Mouse (Mus musculus): ENCODE measurements around the gene Myl4.
A peak's percentile ranks its signal among the peaks of the same experiment; 100 is the strongest.
"Not testable (repeated sequence)": the region's sequence is repeated elsewhere in the genome, so short reads cannot be mapped to it uniquely, and the experiment has no call there.

Myl4 gene

GRCm38 (mm10) chr11:104550406-104550974, at the start of gene Myl4, which contains the start of gene Cdc27:
Myl4 (plus strand) TSS chr11:104550663.
Cdc27 (minus strand) TSS chr11:104550620.
- peak; percentile 98 for DNase-seq

- no peak for DNase-seq
Observed at GRCm38 (mm10) chr11:104508455-104508854, 42.0 kb upstream of the Myl4 start.

GRCm38 (mm10) chr11:104510606-104511005, 39.9 kb upstream of the Myl4 start:
- no peak for DNase-seq

- no peak for DNase-seq
Observed at GRCm38 (mm10) chr11:104512436-104512835, 38.0 kb upstream of the Myl4 start.

- no peak for DNase-seq
Observed at GRCm38 (mm10) chr11:104525935-104526334, 24.5 kb upstream of the Myl4 start.

- DNase-seq, result no peak
Observed at GRCm38 (mm10) chr11:104536843-104537242, 13.6 kb upstream of the Myl4 start.

GRCm38 (mm10) chr11:104537945-104538555, 12.4 kb upstream of the Myl4 start:
- no peak for DNase-seq

GRCm38 (mm10) chr11:104539811-104540210, 10.7 kb upstream of the Myl4 start:
- no peak for DNase-seq

- DNase-seq, result not testable (repeated sequence)
Observed at GRCm38 (mm10) chr11:104543337-104543736, 7.1 kb upstream of the Myl4 start.

- no peak for DNase-seq
Observed at GRCm38 (mm10) chr11:104544507-104544906, 6.0 kb upstream of the Myl4 start.

- DNase-seq, result no peak
Observed at GRCm38 (mm10) chr11:104547502-104547901, 3.0 kb upstream of the Myl4 start.

GRCm38 (mm10) chr11:104549438-104550405, 741 bp upstream of the Myl4 start:
- DNase-seq, result peak; percentile 23

GRCm38 (mm10) chr11:104558065-104558464, 7.6 kb downstream of the Myl4 start:
- no peak for DNase-seq

GRCm38 (mm10) chr11:104558651-104559403, 8.4 kb downstream of the Myl4 start:
- DNase-seq, result no peak

- no peak for DNase-seq
Observed at GRCm38 (mm10) chr11:104560971-104561370, 10.5 kb downstream of the Myl4 start.

GRCm38 (mm10) chr11:104563496-104563895, 13.0 kb downstream of the Myl4 start:
- DNase-seq, result no peak

GRCm38 (mm10) chr11:104565172-104565571, 14.7 kb downstream of the Myl4 start:
- no peak for DNase-seq

- no peak for DNase-seq
Observed at GRCm38 (mm10) chr11:104566097-104566496, 15.6 kb downstream of the Myl4 start.

GRCm38 (mm10) chr11:104566796-104567195, 16.3 kb downstream of the Myl4 start:
- no peak for DNase-seq

- DNase-seq, result no peak
Observed at GRCm38 (mm10) chr11:104567736-104568135, 17.3 kb downstream of the Myl4 start.

GRCm38 (mm10) chr11:104568326-104568725, 17.9 kb downstream of the Myl4 start:
- no peak for DNase-seq

GRCm38 (mm10) chr11:104570515-104570914, 20.1 kb downstream of the Myl4 start:
- DNase-seq, result not testable (repeated sequence)

- not testable (repeated sequence) for DNase-seq
Observed at GRCm38 (mm10) chr11:104571373-104571772, 20.9 kb downstream of the Myl4 start.

Data from cerebellum, adult 9-11 months (tissue).